Mouse (Mus musculus): ENCODE measurements at regions not wholly inside any gene's neighbourhood (a gene's known extent, or its start where the extent isn't known, plus 50 kb on each side); places are given as distances from the start of the nearest gene placed in this dataset.

DNA sequence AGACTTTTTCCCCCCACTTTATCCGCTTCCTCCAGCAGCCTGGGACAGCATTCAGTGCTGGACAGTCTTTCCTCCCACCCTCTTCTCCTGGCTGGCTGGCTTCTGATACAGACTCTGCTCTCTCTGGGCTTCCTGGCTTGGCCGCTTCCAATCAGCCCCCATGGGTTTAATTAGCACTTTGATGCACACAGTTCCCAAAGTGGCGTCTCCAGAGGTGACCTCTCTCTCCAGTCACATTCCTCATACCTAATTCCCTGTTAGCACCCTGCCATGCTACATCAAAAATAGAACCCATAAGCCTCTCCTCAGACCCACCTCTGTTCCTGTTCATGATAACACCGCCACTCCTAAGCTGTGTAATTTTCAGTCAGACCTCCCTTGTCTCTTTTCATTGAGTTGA, 101.9 kb upstream of the Arid2 start:
- no peak for DNase-seq

- no peak for DNase-seq
Measured at GRCm38 (mm10) chr15:96185901-96186300, 101.4 kb upstream of the Arid2 start.

- no peak for DNase-seq
Measured at GRCm38 (mm10) chr15:96189551-96189950, 97.8 kb upstream of the Arid2 start.

DNA sequence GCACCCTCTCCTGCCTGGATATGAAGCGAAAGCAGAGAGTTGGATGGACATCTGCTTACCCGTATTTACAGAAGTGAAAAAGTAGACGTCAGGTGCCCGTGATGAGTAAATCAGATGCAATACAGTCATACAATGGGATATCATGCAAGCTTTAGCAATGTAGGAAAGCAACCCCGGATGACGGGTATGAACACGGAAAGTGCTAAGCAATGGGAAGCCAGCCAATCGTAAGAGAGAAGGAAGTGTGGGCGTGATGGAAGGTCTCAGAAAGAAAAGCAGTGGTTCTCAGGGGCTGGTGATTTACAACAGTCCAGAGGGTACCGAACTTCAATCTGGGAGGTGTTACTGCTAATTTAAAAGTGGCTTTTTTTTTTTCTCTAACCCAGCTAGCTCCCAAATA, 89.9 kb upstream of the Arid2 start:
- DNase-seq: no peak

DNA sequence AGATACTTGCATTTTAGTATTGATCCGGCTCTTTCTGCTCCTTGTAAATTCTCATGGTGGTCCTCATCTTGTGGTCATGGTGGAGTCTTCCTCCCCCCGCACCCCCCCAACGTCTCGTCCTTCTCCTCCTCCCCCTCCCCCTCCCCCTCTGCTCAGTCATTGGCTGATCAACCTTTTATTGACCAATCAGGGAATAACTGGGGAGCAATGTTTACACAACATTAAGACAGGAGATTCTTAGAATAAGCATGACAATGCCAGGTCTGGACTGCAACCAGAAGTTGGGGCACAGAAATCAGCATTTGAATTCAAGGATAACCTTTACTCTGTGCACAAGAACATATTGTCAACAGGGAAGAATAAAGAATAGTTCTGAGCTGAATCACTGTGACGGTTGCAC, 89.4 kb upstream of the Arid2 start:
- no peak for DNase-seq

- no peak for DNase-seq
Measured at GRCm38 (mm10) chr15:96201273-96201672, 86.0 kb upstream of the Arid2 start.

- DNase-seq: no peak
Measured at GRCm38 (mm10) chr15:96201701-96202460, 85.4 kb upstream of the Arid2 start.

GRCm38 (mm10) chr15:96204187-96204586, 83.1 kb upstream of the Arid2 start:
- no peak for DNase-seq

DNA sequence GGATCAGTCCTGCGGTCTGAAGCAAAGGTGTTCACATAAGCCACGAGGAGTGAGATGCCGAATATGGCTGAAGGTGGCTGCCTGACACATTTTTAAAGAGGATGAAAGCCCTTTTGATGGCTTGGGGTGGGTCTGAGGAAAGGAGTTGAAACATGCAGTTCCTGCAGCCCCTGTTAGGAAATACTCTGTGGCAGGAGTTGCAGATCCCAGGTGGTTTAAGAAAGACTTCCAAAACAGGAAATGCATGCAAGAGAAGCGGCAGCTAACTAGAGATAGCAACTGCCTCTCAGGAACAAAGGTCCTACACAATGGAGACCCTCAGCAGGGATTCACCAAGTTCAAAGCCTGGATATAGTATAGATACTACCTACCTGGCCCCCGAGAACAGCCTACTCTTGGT, 82.7 kb upstream of the Arid2 start:
- DNase-seq: no peak

GRCm38 (mm10) chr15:96210721-96211400, 76.5 kb upstream of the Arid2 start:
- no peak for DNase-seq

- no peak for DNase-seq
Measured at GRCm38 (mm10) chr15:96213541-96214312, 73.6 kb upstream of the Arid2 start.

DNA sequence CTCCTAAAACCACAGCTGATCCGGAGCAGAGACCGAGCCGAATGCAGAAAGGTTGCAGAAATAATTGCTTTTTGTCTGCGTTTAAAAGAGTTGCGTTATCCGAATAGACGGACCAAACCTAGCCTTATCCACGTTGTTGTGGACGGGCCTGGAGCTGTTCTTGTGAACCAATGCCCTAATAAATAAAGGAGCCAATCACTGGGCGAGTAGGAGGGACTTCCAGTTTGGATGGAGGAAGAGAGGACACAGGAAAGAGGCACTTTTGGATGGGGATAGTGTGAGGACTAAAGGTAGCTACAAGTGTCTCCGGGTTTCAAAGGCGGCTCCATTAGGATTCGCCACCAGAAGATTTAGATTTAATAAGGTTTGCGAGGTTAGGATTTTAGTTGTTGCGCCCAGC, 69.4 kb upstream of the Arid2 start:
- DNase-seq: no peak

DNA sequence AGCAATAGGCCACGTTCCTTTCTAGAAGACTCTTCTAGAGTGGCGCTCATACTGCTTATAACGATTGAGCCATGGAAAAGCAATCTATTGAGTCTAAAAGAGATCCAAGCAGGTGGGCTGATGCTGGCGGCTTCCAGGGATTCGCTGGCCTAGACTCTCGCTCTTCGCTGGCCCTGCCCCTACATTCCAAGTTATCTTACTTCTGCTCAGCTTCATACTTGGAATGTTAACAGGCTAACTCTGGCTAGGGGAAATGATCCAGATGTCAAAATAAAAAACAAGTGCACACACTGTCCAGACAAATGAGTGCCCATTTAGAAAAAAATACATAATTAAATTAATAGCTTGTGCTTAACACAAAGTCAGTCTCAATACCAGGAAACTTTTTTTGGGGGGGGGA, 67.6 kb upstream of the Arid2 start:
- no peak for DNase-seq

- DNase-seq: no peak
Measured at GRCm38 (mm10) chr15:96231969-96232368, 55.3 kb upstream of the Arid2 start.

GRCm38 (mm10) chr15:96233113-96233512, 54.2 kb upstream of the Arid2 start:
- no peak for DNase-seq

- DNase-seq: no peak
Measured at GRCm38 (mm10) chr15:96234783-96235182, 52.5 kb upstream of the Arid2 start.

Measured in right cerebral cortex, postnatal 4 days (tissue).